Mouse (Mus musculus) layer of hippocampus, adult 18-20 months (tissue): ENCODE data around the gene Wdr25. TPM values are rescaled to one million over a fixed set of nuclear protein-coding genes. Genes with fewer than 3 reads are reported as not detected.

Experiments
- DNase-seq, 2 experiments: peaks; one replicate each; pipeline ENCODE4 v3.0.0; 2022; ENCODE audit warnings: low spot score in 2 of 2
- total RNA-seq, 2 experiments: library from RNA; stranded (reverse); gene quantifications; 2 replicates each; pipeline ENCODE4 v1.2.3; 2021

Wdr25 gene
- total RNA-seq, 2 experiments from 2014 or later = 11.6 to 14.3 TPM

DNA sequence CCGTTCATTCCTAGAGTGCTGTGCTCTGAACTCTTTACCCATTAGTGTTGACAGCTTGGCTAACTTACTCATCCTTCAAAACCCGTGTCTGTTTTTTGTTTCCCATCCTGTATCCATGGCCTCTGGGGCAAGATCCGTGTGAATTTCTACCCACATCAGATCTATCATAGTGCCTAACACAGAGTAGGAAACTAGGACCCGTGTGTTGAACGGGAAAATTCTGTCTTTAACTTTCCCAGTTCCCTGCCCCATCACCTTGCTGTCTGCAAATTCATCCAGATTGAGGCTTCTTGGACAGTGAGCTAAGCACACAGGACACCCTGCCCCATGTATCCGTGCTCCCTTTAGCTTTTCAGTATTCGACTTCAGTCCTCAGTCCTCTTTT is 993 bp downstream of the Wdr25 start:
- DNase-seq = no peak

GRCm38 (mm10) chr12:108896006-108896405 is 2.6 kb downstream of the Wdr25 start:
- DNase-seq = peak in 1 of 2 experiments; percentile 38

DNA sequence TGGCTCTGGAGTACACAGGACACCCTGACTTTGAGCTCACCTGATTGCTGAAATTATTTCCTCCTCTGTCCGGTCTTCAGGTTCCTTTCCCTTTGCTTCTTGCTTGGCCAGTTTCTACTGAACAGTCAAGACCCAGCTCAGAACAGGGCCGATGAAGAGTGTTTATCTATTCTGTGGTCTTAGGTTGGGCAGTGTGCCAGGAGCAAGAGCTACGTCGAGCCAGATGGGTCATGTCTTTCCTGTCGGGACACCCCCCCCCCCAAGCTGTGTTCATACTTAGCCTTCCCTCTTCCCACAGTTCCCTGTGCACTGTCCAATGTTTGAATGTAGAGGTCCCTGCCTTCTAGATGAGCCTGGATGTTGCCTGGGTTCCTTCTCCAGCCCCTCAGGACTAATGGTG is 7.9 kb downstream of the Wdr25 start:
- no peak for DNase-seq

- peak in 1 of 2 experiments; percentile 84 for DNase-seq
These were observed 9.5 kb downstream of the Wdr25 start for GRCm38 (mm10) chr12:108902940-108903339.

- DNase-seq = peak; percentile 51 to 92
These were observed 10.3 kb downstream of the Wdr25 start for GRCm38 (mm10) chr12:108903600-108904275.

DNA sequence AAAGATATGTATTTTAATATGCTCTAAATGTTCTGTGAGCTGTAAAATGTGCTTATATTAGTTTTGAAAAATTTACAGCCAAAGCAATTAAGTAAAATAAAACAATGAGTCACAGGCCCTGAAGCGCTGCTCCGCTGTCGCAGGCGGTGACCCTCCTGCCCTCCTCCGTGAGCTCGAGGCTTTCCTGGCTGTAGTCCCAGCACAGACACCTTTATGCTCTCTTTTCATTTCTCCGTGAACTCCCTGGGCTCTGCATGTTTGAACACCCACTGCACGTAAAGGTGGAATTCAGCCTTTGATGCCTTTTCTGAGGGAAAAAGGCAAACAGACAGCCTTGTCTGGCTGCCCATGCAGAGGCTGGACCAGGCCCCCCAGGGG is 10.8 kb downstream of the Wdr25 start:
- DNase-seq = no peak

GRCm38 (mm10) chr12:108905620-108906302 is 12.3 kb downstream of the Wdr25 start:
- DNase-seq = no peak

- DNase-seq = peak in 1 of 2 experiments; percentile 38
These were observed 13.0 kb downstream of the Wdr25 start for GRCm38 (mm10) chr12:108906398-108906797.

GRCm38 (mm10) chr12:108909846-108910433 is 16.5 kb downstream of the Wdr25 start:
- DNase-seq = no peak

- DNase-seq = no peak
These were observed 19.0 kb downstream of the Wdr25 start for GRCm38 (mm10) chr12:108912442-108912841.

DNA sequence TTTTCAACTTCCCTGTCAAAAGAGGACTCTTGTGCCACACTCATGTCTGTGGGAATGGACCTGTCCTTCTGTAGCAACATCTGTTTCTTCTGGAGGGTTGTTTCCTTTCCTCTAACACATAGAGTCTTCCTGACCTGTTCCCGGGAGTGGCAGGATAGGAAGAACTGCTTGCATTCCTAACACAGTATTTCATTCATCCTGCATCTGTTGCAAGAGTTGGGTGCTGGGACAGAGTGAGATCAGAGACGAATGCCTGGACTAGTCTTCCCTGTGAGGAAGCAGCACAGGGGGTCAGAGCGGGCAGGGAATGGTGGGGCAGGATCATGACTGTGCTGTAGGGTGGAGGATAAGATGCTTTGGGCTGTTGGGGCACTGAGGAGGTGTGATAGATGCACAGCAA is 20.8 kb downstream of the Wdr25 start:
- DNase-seq = peak in 1 of 2 experiments; percentile 16

- peak in 1 of 2 experiments; percentile 17 for DNase-seq
These were observed 21.4 kb downstream of the Wdr25 start for GRCm38 (mm10) chr12:108914709-108915340.

DNA sequence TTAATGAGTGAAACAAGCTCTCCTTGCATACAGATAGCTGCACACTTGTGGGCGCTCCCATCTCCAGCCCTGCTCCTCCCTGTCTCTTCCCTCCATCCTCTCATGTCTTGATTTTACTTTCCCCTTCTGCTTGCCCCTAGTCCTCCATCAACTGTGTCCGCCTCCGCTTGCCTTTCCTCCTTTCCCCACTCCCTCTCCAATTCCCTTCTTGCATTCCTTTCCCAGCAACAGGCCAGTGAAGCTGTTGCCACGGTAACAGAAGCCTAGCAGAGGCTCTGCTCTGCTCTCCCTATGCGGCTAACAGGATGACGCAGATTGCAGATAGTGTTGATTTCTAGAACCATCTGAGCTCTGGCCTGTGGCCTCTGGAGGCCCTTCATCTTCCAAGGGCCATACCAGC is 22.5 kb downstream of the Wdr25 start:
- DNase-seq = peak; percentile 79 to 82

DNA sequence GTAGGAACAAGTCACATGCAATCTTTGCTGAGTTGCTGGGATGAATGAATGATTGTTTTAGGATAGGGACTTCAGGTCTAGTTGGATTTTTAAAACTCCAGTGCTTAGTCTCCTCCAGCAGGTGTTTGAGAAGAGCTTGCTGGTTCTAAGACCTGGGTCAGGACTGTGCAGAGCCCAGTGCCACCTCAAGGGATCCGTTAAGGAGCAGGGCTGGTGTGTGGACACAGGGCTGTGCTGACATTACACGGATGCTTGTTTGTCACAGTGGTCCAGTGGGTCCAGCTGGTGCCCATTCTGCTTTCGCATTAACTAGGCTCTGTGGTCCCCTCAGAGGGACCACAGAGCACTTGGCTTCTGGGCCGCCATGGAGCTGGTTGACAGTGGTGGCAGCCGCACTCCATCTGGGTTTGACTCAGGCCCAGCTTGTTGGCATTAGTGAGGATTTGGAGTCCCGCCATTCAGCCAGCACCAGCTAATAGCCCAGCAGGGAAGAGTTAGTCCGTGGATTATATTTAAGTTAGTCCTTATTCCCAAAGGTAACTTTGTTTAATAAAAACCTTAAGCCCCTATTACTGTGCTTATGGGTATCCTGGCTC is 23.1 kb downstream of the Wdr25 start:
- DNase-seq = peak in 1 of 2 experiments; percentile 51

DNA sequence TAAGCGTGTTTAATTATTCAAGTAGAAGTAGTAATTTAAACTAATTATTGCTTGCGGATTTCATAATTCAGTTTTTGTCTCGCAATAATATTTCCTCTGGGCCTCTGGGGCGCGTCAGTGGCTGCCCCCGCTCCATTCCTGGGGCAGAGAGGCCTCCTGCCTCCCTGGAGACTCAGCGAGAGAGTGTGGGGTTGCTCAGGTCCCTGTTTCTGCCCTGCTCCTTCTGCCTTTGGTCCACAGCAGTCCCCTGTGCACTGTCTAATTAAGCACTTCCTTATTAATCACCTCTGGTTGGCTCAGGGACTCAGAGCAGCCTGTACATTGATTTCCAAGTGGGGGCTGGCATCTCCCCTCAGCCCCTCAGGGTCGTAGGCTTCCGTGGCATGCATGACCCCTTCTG is 24.1 kb downstream of the Wdr25 start:
- no peak for DNase-seq

- no peak for DNase-seq
These were observed 25.3 kb downstream of the Wdr25 start for GRCm38 (mm10) chr12:108918753-108919152.

- no peak for DNase-seq
These were observed 33.2 kb downstream of the Wdr25 start for GRCm38 (mm10) chr12:108926606-108927111.

DNA sequence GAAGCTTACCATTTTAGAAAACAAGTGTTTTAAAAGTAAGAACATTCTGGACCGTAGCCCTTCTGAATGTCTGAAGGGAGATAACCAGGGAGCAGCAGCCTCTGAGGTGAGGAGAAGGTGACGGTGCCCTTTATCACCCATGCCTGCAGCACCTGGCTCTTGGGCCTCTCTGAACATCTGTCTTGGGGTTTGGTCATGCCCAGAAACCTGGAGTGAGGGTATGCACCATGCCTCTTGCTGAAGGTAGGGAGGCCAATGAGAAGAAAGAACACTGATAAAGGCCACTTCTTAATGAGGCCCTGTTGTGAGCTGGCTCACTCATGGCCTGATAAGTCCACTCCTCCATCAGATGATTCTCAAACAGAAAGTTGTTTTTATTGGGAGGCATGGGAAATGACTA is 34.8 kb downstream of the Wdr25 start:
- no peak for DNase-seq

GRCm38 (mm10) chr12:108929475-108929874 is 36.0 kb downstream of the Wdr25 start:
- no peak for DNase-seq

- no peak for DNase-seq
These were observed 38.1 kb downstream of the Wdr25 start for GRCm38 (mm10) chr12:108931341-108932053.

GRCm38 (mm10) chr12:108932113-108932512 is 38.7 kb downstream of the Wdr25 start:
- DNase-seq = no peak
